Mouse (Mus musculus) left cerebral cortex, postnatal 4 days (tissue): ENCODE data around the gene Gm20388. TPM values are rescaled to one million over a fixed set of nuclear protein-coding genes. Genes with fewer than 3 reads are reported as not detected.

Source experiments
- DNase-seq: peaks from one replicate; pipeline ENCODE4 v3.0.0-alpha.2; 2022
- intact Hi-C: fragments of 180-260 bp; cut with DNase I; formaldehyde crosslinking; loops from one replicate; pipeline ENCODE4 v1.15.1; 2025
- total RNA-seq, 2 experiments: library from RNA; stranded (reverse); gene quantifications; 2 replicates each; pipeline ENCODE4 v1.2.3; 2021

Gene Gm20388
- total RNA-seq, 2 experiments from 2014 or later, result 6.5 to 12.8 TPM

DNA sequence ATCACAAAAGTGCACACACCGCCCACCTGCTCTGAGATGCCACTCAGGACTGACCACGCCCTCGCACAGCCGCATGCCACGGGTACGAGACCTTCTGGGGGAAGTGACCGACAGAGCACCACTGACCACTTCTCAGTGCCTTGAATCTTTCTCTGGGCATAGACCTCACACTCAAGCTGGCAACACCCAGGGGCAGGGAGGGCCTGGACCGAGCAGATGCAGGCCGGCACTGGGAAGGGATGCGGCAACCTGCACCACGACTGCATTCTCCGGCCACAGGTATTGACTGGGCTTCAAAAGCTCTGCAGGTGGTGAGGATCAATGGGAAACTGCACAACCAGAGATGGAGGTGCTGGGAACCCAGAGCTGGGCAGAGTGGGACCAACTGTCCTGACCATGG lies 1691.8 kb downstream of the Gm20388 start:
- DNase-seq, result no peak
- intact Hi-C loops, result no loop called here

DNA sequence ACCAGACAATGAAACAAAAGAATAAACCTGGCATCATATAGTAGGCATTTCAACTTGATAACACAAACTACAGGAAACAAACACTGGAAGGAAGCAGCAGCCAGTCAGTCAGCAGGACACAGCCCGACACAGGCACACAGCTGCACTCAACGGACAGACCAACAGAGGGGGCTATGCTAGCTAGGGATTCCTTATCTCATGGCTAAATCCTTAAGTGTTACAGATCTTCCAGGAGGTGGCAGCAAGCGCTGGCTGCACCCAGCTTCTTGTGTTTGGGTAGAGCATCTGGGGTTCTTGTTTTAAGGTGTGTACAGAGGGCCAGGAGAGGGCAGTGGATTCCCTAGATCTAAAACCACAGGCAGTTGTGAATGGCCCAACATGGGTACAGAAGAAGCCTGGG lies 1692.2 kb downstream of the Gm20388 start:
- peak; percentile 77 for DNase-seq
- intact Hi-C loops, result no loop called here

DNA sequence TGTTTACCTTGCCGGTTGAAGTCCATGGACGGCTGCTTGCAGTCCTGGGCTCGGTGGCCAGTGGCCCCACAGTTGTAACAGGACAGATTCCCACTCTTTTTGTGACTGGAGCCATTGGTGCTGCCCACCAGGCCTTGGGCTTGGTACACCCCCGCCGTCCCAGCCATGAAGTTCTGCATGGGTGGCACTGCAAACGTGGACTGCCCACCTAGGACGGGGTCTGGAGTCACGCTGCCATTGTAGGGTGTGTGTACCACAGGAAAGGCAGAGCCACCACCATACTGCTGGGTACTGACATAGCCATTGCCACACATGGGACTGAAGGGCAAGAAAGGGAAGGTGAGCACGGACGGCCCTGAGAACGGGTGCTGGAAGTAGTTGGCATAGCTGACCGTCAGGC lies 1693.2 kb downstream of the Gm20388 start:
- intact Hi-C loops, result no loop called here

DNA sequence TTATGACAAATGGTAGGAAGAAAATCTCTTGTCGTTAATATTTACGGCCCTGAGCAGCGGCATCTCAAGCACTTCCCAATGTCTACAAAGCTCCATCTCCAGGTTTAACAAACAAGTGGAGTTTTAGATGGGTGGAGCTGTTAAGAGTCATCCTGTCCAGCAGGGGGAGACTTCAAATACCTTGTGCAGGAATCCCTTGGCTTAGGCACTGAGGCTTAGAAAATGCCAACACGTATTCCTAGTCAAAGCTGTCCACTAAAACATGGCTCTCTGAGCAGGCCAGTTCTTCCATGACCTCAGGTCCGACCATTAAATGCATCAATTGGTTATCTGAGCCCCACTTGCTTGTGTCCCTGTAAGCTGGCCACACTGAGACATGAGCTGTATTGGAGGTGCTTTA lies 1697.0 kb downstream of the Gm20388 start:
- intact Hi-C loops, result no loop called here
- no peak for DNase-seq

More for the DNA sequence above, 1693.2 kb downstream of the Gm20388 start:
- no peak for DNase-seq

DNA sequence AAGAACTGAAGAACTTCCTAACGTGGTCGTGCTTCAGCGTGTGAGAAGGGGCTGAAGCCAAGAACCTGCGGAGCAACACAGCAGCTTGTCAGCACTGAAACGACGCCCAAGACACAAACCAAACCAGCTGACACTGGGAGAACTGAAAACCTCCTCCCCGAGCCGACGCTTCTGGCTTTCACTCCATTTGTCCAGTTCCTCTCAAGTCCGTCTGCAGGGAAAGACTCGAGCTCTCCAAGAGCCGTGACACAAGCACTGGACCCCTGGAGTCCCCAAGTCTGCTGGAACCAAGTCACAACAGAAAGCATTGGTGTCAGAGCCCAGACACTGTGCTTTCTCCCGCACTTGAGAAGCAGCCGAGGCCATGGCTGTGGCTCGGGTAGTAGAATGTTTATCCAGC lies 1698.6 kb downstream of the Gm20388 start:
- no peak for DNase-seq
- intact Hi-C loops, result no loop called here

DNA sequence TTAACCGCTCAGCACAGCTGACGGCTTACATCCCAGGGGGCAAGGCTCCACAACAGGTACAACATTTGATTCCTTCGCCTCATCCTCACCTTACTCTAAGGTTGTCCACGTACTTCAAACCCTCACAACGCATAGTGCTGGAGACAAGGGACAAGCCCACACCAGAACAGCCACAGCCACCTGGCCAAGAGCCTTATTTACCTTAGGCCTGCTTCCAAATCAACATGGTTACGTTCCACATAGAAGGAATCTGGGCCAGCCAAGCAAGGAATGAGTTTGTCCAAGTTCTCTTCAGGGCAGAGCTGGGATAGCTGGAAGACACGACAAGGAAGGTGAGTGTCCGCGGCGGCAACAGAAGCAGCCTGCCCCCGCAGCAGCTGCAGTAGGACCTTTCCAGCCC lies 1699.3 kb downstream of the Gm20388 start:
- intact Hi-C loops, result no loop called here
- no peak for DNase-seq

DNA sequence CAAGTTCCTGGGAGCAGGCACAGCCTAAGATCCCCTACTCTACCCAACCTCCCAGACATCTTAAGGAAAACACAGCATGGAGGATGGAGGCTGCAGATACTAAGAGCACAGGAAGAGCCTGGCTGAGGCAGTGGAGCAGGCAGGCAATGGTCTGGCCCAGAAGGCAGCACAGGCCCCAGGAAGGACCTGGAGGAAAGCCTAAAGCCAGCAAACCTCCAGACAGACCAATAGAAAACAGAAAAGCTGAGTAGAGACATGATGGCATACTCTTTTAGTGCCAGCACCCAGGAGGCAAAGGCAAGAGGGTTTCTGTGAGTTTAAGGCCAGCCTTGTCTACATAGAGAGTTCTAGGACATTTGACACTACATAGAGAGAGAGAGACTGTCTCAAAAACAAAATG lies 1702.8 kb downstream of the Gm20388 start:
- intact Hi-C loops, result no loop called here
- DNase-seq, result no peak

DNA sequence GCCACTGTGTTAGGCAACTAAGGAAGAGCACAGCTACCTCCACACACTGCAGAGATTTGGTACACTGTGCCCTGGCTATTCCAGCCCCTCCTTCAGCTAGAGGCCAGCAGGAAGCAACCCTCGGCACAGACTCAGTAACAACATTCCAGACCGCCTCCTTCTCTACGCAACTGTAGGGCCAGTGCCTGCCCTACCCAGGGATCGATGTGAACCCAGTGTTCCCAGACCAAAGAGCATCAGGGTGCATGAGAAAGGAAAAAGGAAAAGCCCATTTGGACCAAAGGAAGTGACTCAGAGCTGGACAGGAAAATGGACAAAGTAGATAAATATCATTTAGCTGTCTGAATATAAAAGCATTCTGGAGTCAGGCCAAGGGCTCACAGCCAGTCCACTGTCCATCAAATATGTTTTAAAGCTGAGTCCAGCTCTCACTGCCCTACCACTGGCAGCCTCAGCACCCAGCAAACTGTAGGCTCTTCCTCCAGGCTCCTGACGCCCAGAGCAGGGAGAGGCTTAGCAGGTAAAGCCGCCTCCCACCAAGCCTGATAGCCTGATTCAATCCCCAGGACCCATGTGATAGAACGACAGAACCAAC lies 1708.9 kb downstream of the Gm20388 start:
- DNase-seq, result no peak
- intact Hi-C loops, result no loop called here

DNA sequence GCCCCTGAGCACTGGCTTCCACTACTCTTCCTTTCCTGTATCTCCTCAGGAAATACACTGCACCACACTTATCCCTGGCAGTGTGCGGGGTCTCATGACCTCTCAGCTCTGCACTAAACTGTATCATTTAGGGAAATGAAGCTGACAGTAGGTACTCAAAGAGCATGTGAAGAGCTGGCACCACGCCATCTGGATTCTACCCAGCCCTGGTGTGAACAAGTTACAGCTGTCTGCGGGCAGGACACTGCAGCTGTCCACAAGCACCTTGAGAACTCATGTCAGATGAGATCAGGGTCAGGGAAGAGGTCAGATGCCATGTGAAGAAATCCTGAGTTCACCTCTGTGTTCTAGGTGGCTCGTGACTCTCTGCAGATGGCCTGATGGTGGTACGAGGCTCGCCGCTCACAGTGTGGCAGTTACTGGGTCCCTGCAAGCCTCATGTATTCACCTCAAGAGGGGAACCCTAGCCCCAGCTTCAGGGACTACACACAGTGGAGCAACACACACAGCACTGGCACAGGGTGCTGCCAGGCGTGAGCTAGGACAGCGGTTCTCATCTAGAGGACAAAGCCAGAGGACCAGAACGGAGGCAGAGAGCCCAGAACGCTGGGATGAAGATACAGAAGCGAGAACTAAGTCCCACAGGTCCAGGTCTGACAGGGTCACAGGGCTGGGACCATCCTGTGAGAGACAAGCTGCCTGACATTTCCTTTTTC lies 1710.3 kb downstream of the Gm20388 start:
- intact Hi-C loops, result no loop called here
- peak; percentile 58 for DNase-seq

DNA sequence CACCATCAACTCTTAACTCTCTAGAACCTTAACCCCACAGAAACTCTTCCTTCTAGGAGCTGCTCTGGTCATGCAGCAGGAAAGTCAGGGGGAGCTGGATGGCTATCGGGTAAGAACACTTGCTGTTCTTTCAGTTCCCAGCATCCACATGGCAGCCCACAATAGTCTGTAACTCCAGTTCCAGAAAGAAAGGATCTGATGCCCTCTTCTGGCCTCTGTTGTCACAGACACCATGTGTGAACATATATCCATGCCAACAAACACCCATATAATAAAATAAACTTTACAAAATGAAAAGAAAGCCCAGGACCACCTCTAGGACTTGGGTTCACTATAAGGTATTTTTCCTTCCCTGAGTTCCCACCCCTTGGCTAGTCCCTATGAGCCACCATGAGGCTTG lies 1711.2 kb downstream of the Gm20388 start:
- intact Hi-C loops, result no loop called here
- no peak for DNase-seq

DNA sequence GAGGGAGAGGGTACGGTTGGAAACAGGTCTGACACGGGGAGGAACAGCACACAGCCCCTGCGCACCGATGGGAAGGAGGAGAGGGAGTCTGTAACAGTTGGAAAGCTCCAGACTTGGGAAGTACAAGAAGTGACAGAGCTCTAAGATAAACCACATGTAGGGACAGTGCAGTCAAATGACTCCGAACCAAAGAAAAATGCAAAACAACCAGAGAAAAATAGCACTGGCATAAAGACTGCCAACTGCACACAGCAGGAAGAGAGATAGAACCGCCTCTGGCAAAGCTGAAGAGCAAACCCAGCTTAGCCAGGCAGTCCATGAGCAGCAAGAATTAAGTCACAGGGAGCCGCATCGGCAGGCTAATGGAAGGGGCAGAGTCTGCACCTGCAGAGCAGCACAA lies 1712.4 kb downstream of the Gm20388 start:
- no peak for DNase-seq
- intact Hi-C loops, result no loop called here

DNA sequence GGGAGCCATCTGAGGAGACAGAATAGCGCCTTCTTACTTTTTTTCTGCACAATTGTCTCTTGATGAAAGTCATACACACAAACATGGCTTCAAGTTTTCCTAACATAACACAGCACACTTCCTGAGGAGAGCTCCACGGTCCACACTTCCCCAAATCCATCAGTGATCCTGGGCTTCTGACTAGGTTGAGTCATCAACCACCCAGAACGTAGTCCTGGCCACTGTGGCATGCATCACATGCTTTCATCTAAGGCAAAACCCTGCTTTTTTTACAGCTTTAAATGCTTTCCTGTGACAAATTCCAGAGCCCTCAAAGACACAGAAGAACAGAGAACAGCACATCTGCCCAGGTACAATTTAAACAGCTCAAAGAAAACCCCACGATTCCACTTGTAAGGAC lies 1718.0 kb downstream of the Gm20388 start:
- no peak for DNase-seq
- intact Hi-C loops, result no loop called here

DNA sequence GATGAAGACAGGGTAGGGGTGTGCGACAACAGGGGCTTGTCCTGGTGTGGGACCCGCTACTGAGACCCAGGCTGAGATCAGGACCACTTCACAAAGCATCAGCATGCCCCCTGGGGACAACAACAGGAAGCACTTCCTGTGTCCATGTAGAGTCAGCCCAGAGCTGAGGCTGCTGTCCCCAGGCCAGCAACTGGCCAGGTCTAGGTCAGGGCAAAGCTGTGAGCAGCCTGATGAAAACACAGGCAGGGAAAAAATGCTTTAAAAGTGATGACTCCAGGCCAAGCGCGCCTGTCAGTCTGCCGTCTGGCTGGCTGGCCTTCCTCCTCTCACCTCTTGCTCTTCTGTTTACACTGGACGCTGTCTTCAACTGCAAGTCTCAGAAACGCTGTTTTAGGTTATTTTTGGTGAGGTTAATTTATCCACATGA lies 1721.0 kb downstream of the Gm20388 start:
- intact Hi-C loops, result no loop called here
- DNase-seq, result no peak

DNA sequence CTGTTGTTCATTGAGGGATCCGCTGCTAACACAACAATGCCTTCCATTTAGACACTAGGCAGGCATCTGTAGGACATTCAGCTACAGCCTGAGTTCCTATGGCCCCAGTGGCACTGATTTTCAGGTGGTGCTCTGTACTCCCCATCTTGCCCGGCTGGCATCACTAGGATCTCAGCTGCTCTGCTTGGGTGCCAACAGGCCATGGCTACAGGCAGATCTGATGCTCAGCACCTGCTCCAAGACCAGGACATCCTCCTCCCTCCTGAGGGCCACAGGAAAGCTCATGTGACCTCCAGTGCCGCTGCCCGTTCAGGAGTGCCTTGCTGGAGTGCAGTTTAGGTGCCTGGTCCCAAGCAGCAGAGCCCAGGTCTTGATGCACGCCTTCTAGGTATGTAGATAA lies 1721.8 kb downstream of the Gm20388 start:
- no peak for DNase-seq
- intact Hi-C loops, result no loop called here

DNA sequence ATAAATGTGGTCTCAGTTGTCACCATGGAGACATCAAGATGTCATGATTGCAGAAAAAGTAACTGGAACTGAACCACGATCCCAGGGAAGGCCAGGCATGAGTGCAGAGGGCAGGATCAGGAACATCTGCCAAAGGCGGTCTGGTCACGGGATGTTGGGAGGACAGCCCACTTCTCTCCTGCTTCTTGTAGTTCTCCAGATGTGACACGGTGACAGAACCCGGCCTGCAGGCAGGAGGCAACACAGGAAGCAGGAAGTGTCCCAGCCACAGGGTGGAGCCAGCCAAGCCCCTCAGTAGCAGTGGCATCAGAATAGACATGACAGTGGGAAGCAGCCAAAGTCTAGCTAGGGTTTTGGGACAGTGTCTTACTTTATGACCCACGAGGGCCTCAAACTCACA lies 1724.9 kb downstream of the Gm20388 start:
- DNase-seq, result no peak
- intact Hi-C loops, result no loop called here

DNA sequence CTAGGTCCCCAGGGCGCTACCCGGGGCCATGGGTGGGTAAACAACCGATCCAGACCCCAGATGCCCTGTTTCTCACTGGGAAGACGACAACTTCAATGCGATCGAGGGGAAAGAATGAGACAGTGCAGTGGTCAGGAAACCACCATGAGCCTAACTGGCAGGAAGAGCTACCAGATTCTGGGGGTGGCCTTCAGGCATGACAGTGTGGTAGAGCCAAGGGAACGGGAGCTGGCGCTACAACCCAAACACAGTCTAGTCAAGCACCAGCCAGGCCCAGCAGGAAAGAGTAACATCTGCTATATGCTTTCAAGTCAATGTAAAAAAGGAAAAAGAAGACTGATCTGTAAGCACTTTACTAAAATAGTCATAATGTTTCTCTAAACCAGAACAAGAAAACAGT lies 1725.5 kb downstream of the Gm20388 start:
- intact Hi-C loops, result no loop called here
- no peak for DNase-seq

DNA sequence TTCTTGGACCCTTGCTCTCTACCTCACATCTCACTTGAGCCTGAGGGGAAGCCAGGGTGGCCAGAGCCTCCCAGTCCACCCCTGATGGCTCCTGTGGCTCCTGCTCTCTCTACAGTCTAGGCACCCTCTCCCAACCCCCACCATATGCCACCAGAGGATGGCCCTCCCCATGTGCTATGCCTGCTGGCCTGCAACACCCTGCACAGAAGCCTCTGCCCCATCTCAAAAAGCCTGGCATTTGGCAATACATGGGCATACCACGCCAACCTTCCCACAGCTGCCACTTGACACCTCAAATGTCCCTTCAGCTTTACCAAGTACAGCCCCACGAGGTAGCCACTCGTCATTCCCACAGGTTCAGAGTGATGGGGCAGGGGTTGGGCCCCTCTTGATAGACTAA lies 1732.2 kb downstream of the Gm20388 start:
- DNase-seq, result no peak
- intact Hi-C loops, result no loop called here

DNA sequence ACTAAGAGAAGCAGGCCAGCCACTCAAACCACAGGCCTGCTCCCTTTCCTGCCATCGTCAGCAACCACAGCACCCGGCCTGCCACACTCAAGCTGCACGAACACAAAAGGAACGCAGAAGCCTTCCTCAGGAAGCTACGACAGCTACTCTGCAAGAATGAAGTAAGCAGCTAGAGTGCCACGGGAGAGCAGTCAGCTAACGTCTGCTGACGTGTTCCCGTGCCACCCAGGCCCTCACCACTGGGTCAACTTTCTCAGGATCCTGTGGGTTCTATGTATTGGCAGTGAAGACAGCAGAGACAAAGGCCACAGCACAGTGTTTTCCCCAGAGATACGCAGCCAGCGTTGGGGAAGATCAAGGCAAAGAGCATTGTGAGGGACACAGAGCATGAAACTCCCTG lies 1732.7 kb downstream of the Gm20388 start:
- DNase-seq, result no peak
- intact Hi-C loops, result no loop called here

DNA sequence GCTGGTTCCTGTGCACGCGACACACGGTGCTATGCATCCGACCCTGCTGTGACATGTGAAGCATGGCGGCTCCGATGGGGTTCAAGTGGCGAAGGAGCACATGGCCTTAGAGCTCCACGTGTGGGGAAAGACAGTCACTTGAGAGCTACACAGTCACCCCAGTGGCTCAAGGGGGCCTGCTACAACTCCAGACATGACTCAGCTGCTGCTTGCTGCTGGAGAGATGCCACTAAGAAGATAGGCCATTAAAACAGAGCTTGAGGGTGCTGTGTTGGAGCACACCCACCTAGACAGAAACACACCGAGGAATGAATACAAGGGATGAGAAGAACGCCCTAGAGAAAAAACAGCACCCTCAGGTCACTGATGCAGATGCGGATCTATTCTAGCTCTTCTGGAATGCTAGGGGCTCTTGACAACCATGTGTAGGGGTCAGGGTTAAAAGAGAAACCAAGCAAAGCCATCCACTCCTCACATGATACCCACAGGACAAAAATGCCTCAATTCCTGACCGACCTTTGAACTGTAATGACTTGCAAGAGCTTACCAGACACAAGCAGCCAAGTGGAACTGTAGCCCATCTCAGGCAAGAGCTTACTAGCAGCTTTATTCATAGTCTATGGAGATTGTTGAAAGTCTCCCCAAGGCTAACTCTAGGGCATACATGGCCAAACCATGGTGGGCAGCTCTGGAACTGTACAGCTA lies 1737.0 kb downstream of the Gm20388 start:
- DNase-seq, result no peak
- intact Hi-C loops, result no loop called here

DNA sequence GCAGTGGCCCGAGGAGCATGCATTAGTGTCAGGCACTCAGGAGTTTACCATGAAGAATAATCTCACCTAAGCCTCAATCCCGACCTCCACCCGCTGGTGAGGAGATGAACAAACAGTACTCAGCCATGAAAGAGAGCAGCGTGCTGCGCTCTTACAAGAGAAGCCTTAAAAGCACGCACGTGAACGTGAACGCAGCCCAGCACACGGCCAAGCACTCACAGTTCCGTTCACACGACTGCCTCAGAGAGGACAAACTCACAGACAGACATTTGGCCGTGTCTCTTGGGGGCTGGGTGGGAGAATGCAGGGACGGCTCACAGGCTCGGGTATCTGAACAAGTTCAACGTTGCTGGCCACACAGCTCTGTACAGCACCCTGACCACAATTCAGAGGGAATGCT lies 1737.8 kb downstream of the Gm20388 start:
- DNase-seq, result no peak
- intact Hi-C loops, result no loop called here

DNA sequence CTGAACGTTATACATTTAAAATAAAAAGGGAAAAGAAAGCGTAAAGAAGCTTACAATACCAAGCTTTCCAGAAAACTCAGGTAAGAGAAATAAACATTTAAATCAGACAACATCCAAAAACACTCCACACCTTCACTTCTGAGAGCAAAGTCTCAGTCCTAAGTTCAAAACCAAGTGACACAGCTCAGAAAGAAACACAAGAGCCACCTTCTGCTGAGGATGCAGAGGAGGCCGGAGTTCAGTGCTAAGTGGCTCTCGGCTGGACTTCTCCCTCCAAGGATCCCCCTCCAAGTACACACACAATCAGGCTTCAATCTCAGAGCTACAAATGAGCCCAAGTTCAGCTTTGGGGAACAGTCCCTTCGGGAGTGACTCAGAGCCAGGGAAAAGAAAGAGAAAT lies 1738.8 kb downstream of the Gm20388 start:
- no peak for DNase-seq
- intact Hi-C loops, result no loop called here

DNA sequence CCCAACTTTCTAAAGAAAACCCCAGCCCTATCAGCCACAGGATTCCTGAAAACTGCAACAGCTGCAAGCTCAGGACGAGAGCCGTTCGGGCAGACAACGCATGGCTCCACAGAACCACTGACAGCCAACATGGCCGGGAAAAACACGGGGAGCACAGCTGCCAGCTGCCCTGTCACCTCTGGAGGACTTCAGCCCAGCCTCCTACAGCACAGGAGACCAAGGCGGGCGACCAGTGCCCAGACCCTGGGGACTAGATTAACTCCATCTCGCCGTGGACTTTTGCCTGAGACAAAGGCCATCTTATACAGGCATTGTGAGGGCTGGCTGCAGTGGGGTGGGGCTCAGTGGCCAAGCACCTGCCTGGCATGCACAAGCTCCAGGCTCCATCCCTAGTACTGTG lies 1739.3 kb downstream of the Gm20388 start:
- intact Hi-C loops, result no loop called here

More for the DNA sequence above, 1739.3 kb downstream of the Gm20388 start:
- DNase-seq, result no peak
